Mouse (Mus musculus): ENCODE measurements around the gene Fxyd7.

DNA sequence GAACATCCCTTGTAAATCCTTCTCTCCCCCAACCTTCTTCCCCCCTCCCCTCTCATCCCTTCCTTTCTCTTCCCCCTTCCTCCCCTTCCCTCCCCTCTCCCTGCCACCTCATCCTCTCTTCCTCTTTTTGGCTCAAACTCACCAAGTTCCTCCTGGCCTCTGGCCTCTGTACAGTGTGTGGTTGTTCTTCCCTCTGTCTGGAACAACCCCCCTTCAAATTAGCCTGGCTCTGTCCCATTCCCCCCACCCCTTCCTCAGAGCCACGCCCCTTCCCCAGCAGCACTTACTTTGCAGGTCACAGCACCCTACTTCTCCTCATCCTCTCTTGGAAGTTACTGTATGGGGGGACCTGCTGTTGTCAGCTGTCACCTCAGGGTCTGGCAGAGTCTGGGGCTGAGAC lies 43.1 kb downstream of the Fxyd7 start:
- TF ChIP-seq GATA1 (IDR thresholded peaks at IDR 0.05; ENCODE audit: low read length) (no peak), TAL1 (IDR thresholded peaks at IDR 0.05; ENCODE audit: low read length) (no peak)
